Mouse (Mus musculus) ES-E14 (cell line): Measurements from ENCODE around the gene Clmn.

ENCODE experiments used
- CHD2 ChIP-seq: IDR thresholded peaks from 2 replicates; pipeline ENCODE4 v1.6.1; 2014; ENCODE audit warnings: mild to moderate bottlenecking, low read depth, low read length, inconsistent platforms
- MAFK ChIP-seq: IDR thresholded peaks from 2 replicates; pipeline ENCODE4 v1.6.1; 2014; ENCODE audit warnings: mild to moderate bottlenecking, low read depth, low read length, inconsistent platforms; ENCODE audit not compliant: insufficient read depth
- ZC3H11A ChIP-seq: IDR thresholded peaks from 2 replicates; pipeline ENCODE4 v1.6.1; 2012; ENCODE audit warnings: low read depth, mild to moderate bottlenecking, inconsistent platforms, low read length, borderline replicate concordance

GRCm38 (mm10) chr12:104733165-104733564, 131.7 kb downstream of the Clmn start:
- no peak for TF ChIP-seq ZC3H11A
- TF ChIP-seq CHD2: no peak
- no peak for TF ChIP-seq MAFK
